Mouse (Mus musculus) neural tube, embryonic 13.5 days (tissue): ENCODE results near the gene Vmn1r197. TPM values are rescaled to one million over a fixed set of nuclear protein-coding genes. Genes with fewer than 3 reads are reported as not detected.
"Not testable (repeated sequence)": the region's sequence is repeated elsewhere in the genome, so short reads cannot be mapped to it uniquely, and the experiment has no call there.

Experiments used
- ATAC-seq: fragments of 200-750 bp; cut with Nextera tagmentation; 2 replicates; pipeline ENCODE4 v1.8.0; 2017; ENCODE audit warnings: low read depth, mild to moderate bottlenecking, moderate TSS enrichment, moderate library complexity
- H3K27ac ChIP-seq: fragments of 300-500 bp; sonication (generic); replicated peaks from 2 replicates; pipeline ENCODE4 v1.5.1; 2015; ENCODE audit warnings: moderate library complexity, mild to moderate bottlenecking, inconsistent platforms
- H3K27me3 ChIP-seq: fragments of 300-500 bp; sonication (generic); 2 replicates; pipeline ENCODE4 v1.6.1; 2015; ENCODE audit warnings: mild to moderate bottlenecking, inconsistent platforms
- H3K36me3 ChIP-seq: fragments of 300-500 bp; sonication (generic); 2 replicates; pipeline ENCODE4 v1.6.1; 2015; ENCODE audit warnings: mild to moderate bottlenecking, inconsistent platforms
- H3K4me1 ChIP-seq: fragments of 300-500 bp; sonication (generic); replicated peaks from 2 replicates; pipeline ENCODE4 v1.6.1; 2015; ENCODE audit warnings: inconsistent platforms
- H3K4me2 ChIP-seq: fragments of 300-500 bp; sonication (generic); 2 replicates; pipeline ENCODE4 v1.6.1; 2015; ENCODE audit warnings: inconsistent platforms, mild to moderate bottlenecking, moderate library complexity
- H3K4me3 ChIP-seq: fragments of 300-500 bp; sonication (generic); 2 replicates; pipeline ENCODE4 v1.5.1; 2015; ENCODE audit warnings: mild to moderate bottlenecking, inconsistent platforms
- H3K9ac ChIP-seq: fragments of 300-500 bp; sonication (generic); 2 replicates; pipeline ENCODE4 v1.6.1; 2015; ENCODE audit warnings: moderate library complexity, mild to moderate bottlenecking, inconsistent platforms
- H3K9me3 ChIP-seq: fragments of 300-500 bp; sonication (generic); 2 replicates; pipeline ENCODE4 v1.6.1; 2016; ENCODE audit warnings: inconsistent platforms
- WGBS: fragments of 180-500 bp; shearing (Covaris S2); methylation state at CpG from one replicate; pipeline ENCODE4 v1.1.7; 2015; 5-methylcytosine and 5-hydroxymethylcytosine counted together
- polyA plus RNA-seq: library from polyadenylated mRNA; unstranded; fragments of >200 nt; fragmentation: Nextera tagmentation; extraction: Ambion mirVana; gene quantifications from 2 replicates; pipeline ENCODE4 v1.2.1, GENCODE M21; 2015

Gene Vmn1r197
- polyA plus RNA-seq, result not detected in 2 replicates

DNA sequence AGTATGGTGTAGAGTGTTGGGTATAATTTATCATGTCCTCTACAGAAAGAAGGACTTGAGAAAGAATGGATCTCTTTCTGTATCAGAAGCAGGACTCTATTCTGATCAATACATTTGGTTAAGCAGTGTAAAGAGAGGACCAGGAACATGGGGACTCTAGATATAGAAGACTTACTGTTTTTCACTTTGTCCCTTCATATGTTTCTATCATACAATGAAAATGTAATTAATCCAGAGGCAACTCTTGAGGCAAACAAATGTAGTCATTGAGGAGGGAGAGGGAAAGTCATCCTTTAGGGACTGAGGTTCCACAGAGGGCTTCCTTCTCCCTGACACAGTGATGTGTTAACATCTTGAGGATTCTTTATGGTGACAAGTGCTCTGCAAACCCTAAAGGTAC is at the start of gene Vmn1r197:
Gene Vmn1r197 (plus strand): TSS at position 301 of the 400 bp plus-strand sequence.
- no peaks in the 10 kb centered on the region for H3K4me1 ChIP-seq
- H3K9ac ChIP-seq, result no peak within 1 kb of the TSS
- no peak within 1 kb of the TSS for H3K27ac ChIP-seq
- no peaks in the 10 kb centered on the region for H3K36me3 ChIP-seq
- H3K9me3 ChIP-seq, result no peaks in the 10 kb centered on the region
- ATAC-seq, result no peak
- H3K4me2 ChIP-seq, result no peak within 1 kb of the TSS
- H3K27me3 ChIP-seq, result no peaks in the 10 kb centered on the region
- H3K4me3 ChIP-seq, result no peak within 1 kb of the TSS

DNA sequence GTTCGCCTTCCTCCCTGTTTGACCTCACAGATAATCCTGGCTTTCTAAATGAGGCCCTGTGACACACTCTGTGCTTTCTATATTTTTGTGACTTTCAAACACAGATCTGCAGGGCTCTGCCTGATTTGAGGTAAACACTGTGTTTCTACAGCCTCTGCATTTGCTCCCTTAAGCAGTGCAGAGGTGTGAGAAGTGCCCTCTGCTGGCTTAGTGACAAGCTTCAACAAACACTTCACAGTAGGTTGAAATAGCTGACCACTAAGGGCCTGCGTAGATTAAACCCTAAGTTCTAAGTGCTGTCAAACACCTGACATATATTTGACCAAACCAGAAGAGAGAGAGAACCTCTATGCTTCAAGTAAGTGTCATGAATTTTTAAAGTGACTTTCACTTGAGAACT is 39.8 kb upstream of the Vmn1r197 start:
- Histone ChIP-seq H3K4me2 (no peak overlapping the region), H3K27ac (no peak overlapping the region), H3K4me1 (no peaks in the 10 kb centered on the region), H3K9me3 (no peaks in the 10 kb centered on the region), H3K4me3 (no peak overlapping the region), H3K9ac (no peak overlapping the region), H3K36me3 (no peaks in the 10 kb centered on the region), H3K27me3 (no peaks in the 10 kb centered on the region)
- WGBS, result 84% methylated on average over 2 of the region's 2 CpGs
- no peak for ATAC-seq

DNA sequence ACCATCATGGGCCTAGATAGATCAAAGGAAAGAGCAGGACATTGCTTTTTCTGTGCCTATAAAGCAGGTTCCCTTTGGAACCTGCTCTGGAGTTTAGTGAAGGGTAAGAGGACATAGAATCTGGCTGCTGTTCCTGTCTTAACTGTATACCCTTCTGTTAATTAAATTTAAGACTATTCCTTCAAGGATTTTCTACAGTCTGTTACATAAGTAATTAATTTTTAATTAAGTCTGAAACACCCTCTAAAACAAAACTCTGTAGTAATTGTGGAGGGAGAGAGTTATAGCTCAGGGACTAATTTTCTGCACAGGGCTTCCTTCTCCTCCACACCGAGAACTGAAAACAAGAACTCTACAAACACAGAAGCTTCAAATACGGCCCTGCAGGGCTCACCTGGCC is 34.8 kb upstream of the Vmn1r197 start, which contains the start of gene Vmn1r196:
Gene Vmn1r196 (plus strand): TSS at position 301 of the 400 bp plus-strand sequence.
- Histone ChIP-seq H3K9me3 (no peaks in the 10 kb centered on the region), H3K9ac (no peak within 1 kb of the TSS), H3K27me3 (no peaks in the 10 kb centered on the region), H3K27ac (no peak within 1 kb of the TSS), H3K36me3 (no peaks in the 10 kb centered on the region), H3K4me3 (no peak within 1 kb of the TSS), H3K4me1 (no peaks in the 10 kb centered on the region), H3K4me2 (no peak within 1 kb of the TSS)
- WGBS, result 75% methylated on average over 2 of the region's 2 CpGs
- no peak for ATAC-seq

DNA sequence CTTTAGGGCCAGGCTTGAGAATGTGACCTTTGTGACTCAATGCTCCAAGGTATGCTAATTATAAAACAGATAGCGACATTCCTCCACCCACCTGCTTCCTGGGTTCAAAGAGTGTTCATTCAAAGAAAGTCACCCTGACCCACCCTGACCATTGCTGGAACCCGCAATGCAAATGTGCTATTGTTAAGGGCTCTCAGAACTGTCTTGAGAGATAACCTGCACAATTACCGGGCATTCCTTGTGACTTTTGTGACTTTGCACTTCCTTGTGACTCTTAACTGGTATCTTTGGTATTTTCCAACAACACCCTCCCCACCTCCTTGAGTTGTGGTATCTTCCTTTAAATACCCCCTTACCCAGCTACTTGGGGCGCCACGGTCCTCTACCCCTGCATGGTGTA is 16.3 kb upstream of the Vmn1r197 start:
- not testable (repeated sequence) for H3K9me3 ChIP-seq, H3K4me1 ChIP-seq, H3K27ac ChIP-seq, ATAC-seq, H3K27me3 ChIP-seq, H3K4me2 ChIP-seq, H3K9ac ChIP-seq, H3K4me3 ChIP-seq, H3K36me3 ChIP-seq
- WGBS, result 89% methylated on average over 5 of the region's 5 CpGs

DNA sequence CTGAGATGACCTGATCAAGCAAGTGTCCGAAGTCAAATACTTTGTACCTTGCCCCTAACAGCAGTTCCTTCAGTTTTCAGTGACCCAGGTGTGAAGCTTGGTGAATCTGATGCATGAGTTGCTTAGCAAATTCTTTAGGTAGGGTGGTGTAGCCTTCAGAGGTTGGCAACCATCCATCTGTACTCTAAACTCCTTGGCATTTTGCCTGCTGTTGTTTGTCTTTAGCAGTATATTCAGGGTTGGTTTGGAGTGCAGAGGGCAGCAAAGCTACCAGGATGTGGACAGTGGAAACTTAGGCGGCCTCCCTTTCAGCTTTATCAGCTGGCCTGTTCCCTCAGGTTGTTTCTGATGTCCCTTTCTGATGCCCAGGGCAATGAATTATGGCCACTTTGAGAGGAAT is 9.0 kb upstream of the Vmn1r197 start:
- Histone ChIP-seq H3K9me3 (no peaks in the 10 kb centered on the region), H3K4me1 (no peaks in the 10 kb centered on the region), H3K27ac (no peak overlapping the region), H3K36me3 (no peaks in the 10 kb centered on the region), H3K4me2 (no peak overlapping the region), H3K4me3 (no peak overlapping the region), H3K27me3 (no peaks in the 10 kb centered on the region), H3K9ac (no peak overlapping the region)
- ATAC-seq, result no peak
- 85% methylated on average over 2 of the region's 2 CpGs for WGBS

DNA sequence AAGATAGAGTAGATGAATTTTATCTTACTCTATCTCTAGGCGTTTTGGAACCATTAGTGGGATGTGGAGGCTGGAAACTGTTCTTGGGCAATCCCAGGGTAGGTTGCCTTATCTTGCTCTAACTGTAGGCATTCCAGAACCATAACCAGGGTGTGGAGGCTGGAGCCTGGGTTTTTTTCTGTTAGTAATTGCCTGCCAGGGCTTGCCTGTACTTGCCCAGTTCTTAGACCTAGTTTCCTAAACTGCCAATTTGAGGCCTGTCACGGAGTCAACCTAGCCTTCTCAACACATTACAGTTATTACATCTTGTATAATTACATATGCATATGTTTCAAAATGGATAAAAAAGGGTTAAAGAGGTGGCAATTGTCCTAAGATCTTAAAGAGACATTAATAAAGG is 7.0 kb upstream of the Vmn1r197 start:
- Histone ChIP-seq H3K27ac (no peak overlapping the region), H3K36me3 (no peaks in the 10 kb centered on the region), H3K27me3 (no peaks in the 10 kb centered on the region), H3K4me1 (no peaks in the 10 kb centered on the region), H3K4me3 (no peak overlapping the region), H3K9ac (no peak overlapping the region), H3K4me2 (no peak overlapping the region), H3K9me3 (no peaks in the 10 kb centered on the region)
- WGBS, result 87% methylated on average over 2 of the region's 2 CpGs
- no peak for ATAC-seq

DNA sequence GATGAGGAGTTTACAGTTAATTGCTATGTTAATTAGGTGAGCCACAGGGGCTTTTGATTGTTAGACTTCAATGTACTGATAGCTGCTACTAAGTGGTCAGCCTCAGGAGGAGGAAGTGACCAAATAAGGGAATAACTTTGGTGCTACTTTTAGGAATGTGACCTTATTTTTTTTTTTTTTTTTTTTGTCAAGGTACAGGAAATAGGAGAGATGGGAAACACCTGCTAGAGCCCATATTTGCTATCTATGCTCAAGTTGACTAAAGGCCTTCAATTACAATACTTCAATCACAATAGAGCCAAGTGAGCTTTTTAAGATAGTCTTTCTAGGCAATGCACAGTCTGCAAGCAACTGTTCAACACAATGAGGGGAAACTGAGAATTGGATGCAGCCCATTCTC is 4.3 kb upstream of the Vmn1r197 start:
- Histone ChIP-seq H3K36me3 (no peaks in the 10 kb centered on the region), H3K27me3 (no peaks in the 10 kb centered on the region), H3K9me3 (no peaks in the 10 kb centered on the region), H3K9ac (no peak overlapping the region), H3K4me3 (no peak overlapping the region), H3K27ac (no peak overlapping the region), H3K4me2 (no peak overlapping the region), H3K4me1 (no peaks in the 10 kb centered on the region)
- ATAC-seq, result no peak

DNA sequence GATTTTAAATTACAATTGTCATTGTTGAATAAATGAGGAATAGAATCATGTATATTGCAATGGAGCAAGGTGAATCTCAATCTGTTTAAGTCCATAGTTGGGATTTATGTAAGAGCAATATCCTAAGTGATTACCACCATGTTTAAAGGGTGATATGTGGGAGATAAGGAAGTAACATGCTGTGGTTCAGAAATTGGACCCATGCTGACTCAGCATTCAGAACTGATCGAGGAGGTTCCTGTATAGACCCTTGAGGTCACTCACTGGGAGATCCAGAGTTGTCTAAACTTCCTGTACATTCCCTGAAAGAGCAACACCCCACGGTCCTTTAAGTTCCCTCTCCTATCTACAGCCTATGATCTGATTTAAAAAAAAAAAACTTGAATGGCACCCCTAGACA is 8.9 kb downstream of the Vmn1r197 start:
- Histone ChIP-seq H3K4me2 (no peak overlapping the region), H3K4me3 (no peak overlapping the region), H3K9ac (no peak overlapping the region), H3K27ac (no peak overlapping the region), H3K27me3 (no peaks in the 10 kb centered on the region), H3K4me1 (no peaks in the 10 kb centered on the region), H3K36me3 (no peaks in the 10 kb centered on the region), H3K9me3 (no peaks in the 10 kb centered on the region)
- WGBS, result 78% methylated on average over 2 of the region's 2 CpGs
- no peak for ATAC-seq

DNA sequence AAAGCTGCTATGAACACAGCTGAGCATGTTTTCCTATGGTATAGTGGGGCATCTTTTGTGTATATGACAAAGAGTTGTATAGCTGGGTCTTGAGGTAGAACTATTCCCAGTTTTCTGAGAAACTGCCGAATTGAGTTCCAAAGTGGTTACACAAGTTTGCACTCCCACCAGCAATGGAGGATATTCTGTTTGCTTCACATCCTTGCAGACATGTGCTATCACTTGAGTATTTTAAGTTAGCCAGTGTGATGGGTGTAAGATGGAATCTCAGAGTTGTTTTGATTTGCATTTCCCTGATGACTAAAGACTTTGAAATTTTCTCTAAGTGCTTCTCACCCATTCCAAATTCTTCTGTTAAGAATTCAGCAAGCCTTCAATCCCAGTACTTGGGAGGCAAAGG is 11.2 kb downstream of the Vmn1r197 start:
- Histone ChIP-seq H3K36me3 (no peaks in the 10 kb centered on the region), H3K9ac (no peak overlapping the region), H3K4me1 (no peaks in the 10 kb centered on the region), H3K4me3 (no peak overlapping the region), H3K27ac (no peak overlapping the region), H3K27me3 (no peaks in the 10 kb centered on the region), H3K4me2 (no peak overlapping the region), H3K9me3 (no peaks in the 10 kb centered on the region)
- WGBS, result 82% methylated on average over 1 of the region's 1 CpGs
- no peak for ATAC-seq

DNA sequence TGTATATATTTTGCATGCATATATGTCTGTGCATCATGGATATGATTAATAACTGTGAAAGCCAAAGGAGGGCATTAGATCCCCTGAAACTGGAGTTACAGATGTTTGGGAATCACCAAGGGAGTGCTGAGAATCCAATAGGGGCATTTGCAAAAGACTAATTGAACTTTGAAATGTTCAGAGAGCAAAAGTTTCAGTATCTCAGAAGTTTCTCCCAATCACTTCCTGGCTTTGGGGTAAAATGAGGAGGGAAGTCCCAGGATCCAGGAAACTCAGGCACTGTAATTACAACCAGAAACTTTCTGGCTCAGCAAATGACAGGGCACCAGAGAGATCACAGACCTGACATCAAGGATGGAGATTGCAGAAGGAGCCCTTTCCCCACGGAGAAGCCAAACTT is 25.7 kb downstream of the Vmn1r197 start, which contains the start of gene Vmn1r198:
Gene Vmn1r198 (plus strand): TSS at position 301 of the 400 bp plus-strand sequence.
- no peak within 1 kb of the TSS for H3K9ac ChIP-seq
- H3K27ac ChIP-seq, result no peak within 1 kb of the TSS
- no peaks in the 10 kb centered on the region for H3K27me3 ChIP-seq
- no peaks in the 10 kb centered on the region for H3K9me3 ChIP-seq
- 61% methylated on average over 1 of the region's 1 CpGs for WGBS
- ATAC-seq, result no peak
- H3K36me3 ChIP-seq, result no peaks in the 10 kb centered on the region
- no peak within 1 kb of the TSS for H3K4me3 ChIP-seq
- H3K4me1 ChIP-seq, result no peaks in the 10 kb centered on the region
- H3K4me2 ChIP-seq, result no peak within 1 kb of the TSS

DNA sequence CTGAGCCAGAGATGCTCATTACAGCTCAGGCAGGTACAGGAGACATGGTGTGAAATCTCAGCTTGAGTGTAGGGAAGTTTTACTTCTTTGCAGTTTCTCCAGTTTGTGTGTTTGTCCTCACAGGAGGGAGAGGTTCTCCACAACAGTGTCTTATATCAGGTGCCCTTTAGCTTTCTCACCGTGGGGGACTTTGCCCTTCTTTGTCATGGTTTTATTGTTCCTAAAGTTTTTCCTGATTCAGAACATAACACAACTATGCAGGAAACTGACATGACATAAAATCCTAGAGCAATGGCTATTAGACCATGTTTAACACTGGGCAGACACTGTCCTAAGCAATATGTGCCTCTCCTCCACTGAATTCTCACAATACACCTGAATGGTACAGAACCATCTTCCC is 26.4 kb downstream of the Vmn1r197 start:
- H3K4me2 ChIP-seq, result no peak overlapping the region
- WGBS, result 86% methylated on average over 1 of the region's 1 CpGs
- no peak overlapping the region for H3K4me3 ChIP-seq
- H3K27ac ChIP-seq, result no peak overlapping the region
- ATAC-seq, result no peak
- H3K36me3 ChIP-seq, result no peaks in the 10 kb centered on the region
- H3K9ac ChIP-seq, result no peak overlapping the region
- H3K27me3 ChIP-seq, result no peaks in the 10 kb centered on the region
- no peaks in the 10 kb centered on the region for H3K9me3 ChIP-seq
- H3K4me1 ChIP-seq, result no peaks in the 10 kb centered on the region

DNA sequence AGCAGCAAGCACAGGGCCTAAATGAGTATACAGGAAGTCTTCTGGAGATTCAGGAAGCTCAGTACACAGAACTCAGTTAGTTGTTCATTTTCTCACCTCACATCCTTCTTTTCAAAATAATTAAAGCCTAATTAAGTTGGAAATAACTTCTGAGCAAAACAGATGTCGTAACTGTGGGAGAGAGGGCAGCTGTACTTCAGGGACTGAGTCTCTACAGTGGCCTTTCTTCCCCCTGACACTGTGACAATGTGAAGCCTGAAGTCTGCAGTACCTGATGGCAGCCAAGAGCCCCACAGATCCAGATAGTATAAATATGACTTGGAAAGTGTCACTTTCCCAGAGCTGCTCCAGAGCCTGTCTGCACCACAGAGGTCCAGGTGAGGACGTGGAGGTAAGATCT is 55.1 kb downstream of the Vmn1r197 start, which contains the start of gene Vmn1r199:
Gene Vmn1r199 (plus strand): TSS at position 301 of the 400 bp plus-strand sequence.
- ATAC-seq, result no peak
- Histone ChIP-seq H3K4me3 (no peak within 1 kb of the TSS), H3K4me2 (no peak within 1 kb of the TSS), H3K9me3 (no peaks in the 10 kb centered on the region), H3K4me1 (no peaks in the 10 kb centered on the region), H3K36me3 (no peaks in the 10 kb centered on the region), H3K27ac (no peak within 1 kb of the TSS), H3K27me3 (no peaks in the 10 kb centered on the region), H3K9ac (no peak within 1 kb of the TSS)
- WGBS, result 86% methylated on average over 2 of the region's 2 CpGs

DNA sequence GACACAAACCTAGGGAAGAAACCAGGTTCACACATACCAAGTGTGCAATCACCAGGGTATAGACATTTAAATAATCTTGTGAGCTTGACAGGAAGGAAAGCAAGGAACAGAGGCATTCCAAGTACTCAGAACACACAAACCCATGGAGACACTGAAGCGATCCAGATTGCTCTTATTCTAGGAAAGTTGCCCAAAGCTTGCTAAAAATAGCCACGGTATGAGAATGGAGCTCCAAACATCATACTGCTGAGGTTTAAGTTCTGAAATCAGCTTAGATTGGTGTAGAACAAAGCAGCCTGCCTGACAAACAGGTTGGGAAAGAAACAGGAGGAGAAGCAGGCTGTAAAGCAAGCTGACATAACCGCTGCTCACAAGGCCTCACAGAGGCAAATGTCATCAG is 56.7 kb downstream of the Vmn1r197 start:
- H3K9ac ChIP-seq, H3K27ac ChIP-seq, H3K4me3 ChIP-seq, H3K4me1 ChIP-seq, H3K4me2 ChIP-seq, H3K36me3 ChIP-seq, H3K9me3 ChIP-seq, ATAC-seq, H3K27me3 ChIP-seq: not testable (repeated sequence)
- 81% methylated on average over 3 of the region's 3 CpGs for WGBS
